21 mouse cellular contexts compared by ENCODE assay signal in the genomic region with DNA sequence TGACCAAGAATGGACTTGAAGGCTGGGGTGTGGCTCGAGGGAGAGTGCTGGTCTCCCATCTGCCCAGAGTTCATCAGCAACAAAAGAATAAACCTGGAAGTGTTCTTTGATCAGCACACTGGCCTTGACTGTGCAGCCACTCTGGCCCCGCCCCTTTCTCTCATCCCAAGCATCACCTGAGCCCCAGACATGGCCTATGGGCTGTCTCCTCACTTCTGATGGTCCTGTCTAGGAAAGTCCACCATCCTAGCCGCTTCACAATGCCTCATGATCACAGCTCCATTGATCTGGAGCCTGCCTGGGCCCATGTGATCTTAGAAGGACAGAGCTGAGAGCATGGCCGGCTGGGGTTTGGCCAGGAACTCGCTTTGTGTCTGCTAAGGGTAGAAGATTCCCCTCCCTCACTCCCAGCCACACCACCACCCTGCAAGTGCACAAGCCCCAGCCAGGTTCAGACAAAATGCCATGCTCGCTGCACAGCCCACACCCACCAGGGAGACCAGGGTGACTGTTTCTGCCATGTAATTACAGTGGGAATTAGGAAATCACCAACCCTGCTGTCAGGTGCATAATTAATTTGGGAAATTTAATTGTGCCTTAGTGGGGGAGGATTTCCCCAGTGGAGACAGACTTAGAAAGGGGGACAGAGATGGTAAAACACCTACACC. TPM values are rescaled to one million over a fixed set of nuclear protein-coding genes. Genes with fewer than 3 reads are reported as not detected.
DNase-seq lines count a peak whose midpoint lies in the region; ATAC-seq and TF ChIP-seq lines count a peak whose summit lies in the region.
"Had no signal": no experiment of that assay in that cellular context is flagged by ENCODE, and none has a peak within 500 bp of the region (broad histone marks: within the 10 kb centered on the region; RNA-seq: fewer than 3 reads in every experiment).

No protein-coding gene starts in this region.

- no peak overlapping the region for H3K27ac ChIP-seq in intestine, embryonic 14.5 days (ENCODE audit: low read depth)
- no peak overlapping the region for H3K27ac ChIP-seq in intestine, postnatal 0 days (ENCODE audit: low read depth, low read length)
- no peak overlapping the region for H3K27ac ChIP-seq in forebrain, embryonic 16.5 days (ENCODE audit: low read length)
- H3K27ac ChIP-seq in midbrain, embryonic 10.5 days (replicated peaks) = peak overlapping the region; percentile 67
- H3K27ac ChIP-seq: heart, embryonic 13.5 days; left cerebral cortex, adult 2 months; limb, embryonic 13.5 days; liver, embryonic 15.5 days had no signal

- no peak overlapping the region for H3K4me3 ChIP-seq in intestine, embryonic 14.5 days (ENCODE audit: low read depth, low read length)
- no peak overlapping the region for H3K4me3 ChIP-seq in intestine, postnatal 0 days (ENCODE audit: low read depth, low read length)
- no peak overlapping the region for H3K4me3 ChIP-seq in forebrain, embryonic 16.5 days (replicated peaks; ENCODE audit: low read length)
- no peak overlapping the region for H3K4me3 ChIP-seq in midbrain, embryonic 10.5 days
- no peak overlapping the region for H3K4me3 ChIP-seq in myocyte
- H3K4me3 ChIP-seq: heart, embryonic 13.5 days; left cerebral cortex, adult 2 months; limb, embryonic 13.5 days; liver, embryonic 15.5 days; megakaryocyte, embryonic 14.5 days had no signal

- TF ChIP-seq CTCF in intestine, postnatal 0 days (IDR thresholded peaks at IDR 0.05; ENCODE audit: low read depth) = no peak

- H3K27me3 ChIP-seq in intestine, embryonic 14.5 days (replicated peaks; ENCODE audit: control insufficient read depth, insufficient read depth, low read length) = no peaks in the 10 kb centered on the region
- H3K27me3 ChIP-seq in intestine, postnatal 0 days (replicated peaks; ENCODE audit: control insufficient read depth, insufficient read depth, low read length) = no peaks in the 10 kb centered on the region
- H3K27me3 ChIP-seq in forebrain, embryonic 16.5 days (replicated peaks; ENCODE audit: control insufficient read depth, insufficient read depth, low read length) = no peaks in the 10 kb centered on the region
- no peaks in the 10 kb centered on the region for H3K27me3 ChIP-seq in midbrain, embryonic 10.5 days (ENCODE audit: low read depth, poor library complexity, severe bottlenecking)
- H3K27me3 ChIP-seq in myocyte (ENCODE audit: control insufficient read depth, insufficient read depth, insufficient read length) = no peaks in the 10 kb centered on the region
- H3K27me3 ChIP-seq: limb, embryonic 13.5 days; liver, embryonic 15.5 days had no signal

- H3ac ChIP-seq in myocyte (ENCODE audit: control insufficient read depth, insufficient read length) = no peak overlapping the region

- H3K9me3 ChIP-seq in intestine, embryonic 14.5 days (ENCODE audit: control insufficient read depth, low read length) = no peaks in the 10 kb centered on the region
- H3K9me3 ChIP-seq in intestine, postnatal 0 days (ENCODE audit: control insufficient read depth) = no peaks in the 10 kb centered on the region
- H3K9me3 ChIP-seq in forebrain, embryonic 16.5 days (ENCODE audit: control insufficient read depth, low read length) = no peaks in the 10 kb centered on the region
- H3K9me3 ChIP-seq in midbrain, embryonic 10.5 days (replicated peaks) = no peaks in the 10 kb centered on the region
- H3K9me3 ChIP-seq: heart, embryonic 13.5 days; limb, embryonic 13.5 days; liver, embryonic 15.5 days; megakaryocyte, embryonic 14.5 days had no signal

- no peaks in the 10 kb centered on the region for H3K4me1 ChIP-seq in intestine, embryonic 14.5 days (replicated peaks; ENCODE audit: control insufficient read depth, insufficient read depth, low read length)
- H3K4me1 ChIP-seq in intestine, postnatal 0 days (replicated peaks; ENCODE audit: control insufficient read depth, insufficient read depth, low read length) = no peaks in the 10 kb centered on the region
- H3K4me1 ChIP-seq in forebrain, embryonic 16.5 days (replicated peaks; ENCODE audit: control insufficient read depth, insufficient read depth, low read length) = peaks cover 8% of the 10 kb centered on the region; the same call in 1 of the 2 replicates
- H3K4me1 ChIP-seq in midbrain, embryonic 10.5 days = peaks cover 27% of the 10 kb centered on the region
- H3K4me1 ChIP-seq: liver, embryonic 15.5 days; megakaryocyte, embryonic 14.5 days had no signal

- H3K36me3 ChIP-seq in intestine, embryonic 14.5 days (ENCODE audit: control insufficient read depth, insufficient read depth, low read length) = no peaks in the 10 kb centered on the region
- no peaks in the 10 kb centered on the region for H3K36me3 ChIP-seq in intestine, postnatal 0 days (ENCODE audit: control insufficient read depth, insufficient read depth)
- H3K36me3 ChIP-seq in forebrain, embryonic 16.5 days (ENCODE audit: control insufficient read depth, insufficient read depth) = no peaks in the 10 kb centered on the region
- no peaks in the 10 kb centered on the region for H3K36me3 ChIP-seq in midbrain, embryonic 10.5 days
- H3K36me3 ChIP-seq in myocyte (ENCODE audit: control insufficient read depth, insufficient read depth) = no peaks in the 10 kb centered on the region
- H3K36me3 ChIP-seq: heart, embryonic 13.5 days; limb, embryonic 13.5 days; liver, embryonic 15.5 days had no signal

- no peak for DNase-seq in intestine, embryonic 14.5 days (ENCODE audit: low spot score)
- no peak for DNase-seq in midbrain, embryonic 10.5 days (ENCODE audit: low spot score)
- no peak for DNase-seq in embryo, embryonic 10.5 days (ENCODE audit: low spot score)
- DNase-seq: cerebellum, adult 8-10 months; heart, adult 11 months; heart, postnatal 4 days; kidney, adult 18-20 months; kidney, postnatal 10 days; right cerebral cortex, postnatal 4 days had no signal

- no peak overlapping the region for H3K9ac ChIP-seq in intestine, embryonic 14.5 days (ENCODE audit: low read length)
- H3K9ac ChIP-seq in intestine, postnatal 0 days (ENCODE audit: low read depth, low read length) = no peak overlapping the region
- H3K9ac ChIP-seq in forebrain, embryonic 16.5 days (replicated peaks; ENCODE audit: low read depth, low read length) = no peak overlapping the region
- H3K9ac ChIP-seq: heart, embryonic 13.5 days; limb, embryonic 13.5 days; liver, embryonic 15.5 days had no signal

- no peak overlapping the region for H3K4me2 ChIP-seq in intestine, embryonic 14.5 days (ENCODE audit: low read length)
- no peak overlapping the region for H3K4me2 ChIP-seq in intestine, postnatal 0 days (replicated peaks; ENCODE audit: low read depth)
- no peak overlapping the region for H3K4me2 ChIP-seq in forebrain, embryonic 16.5 days (ENCODE audit: low read length)
- peak overlapping the region; percentile 41 for H3K4me2 ChIP-seq in myocyte (ENCODE audit: low read depth)
- H3K4me2 ChIP-seq: heart, embryonic 13.5 days; limb, embryonic 13.5 days; liver, embryonic 15.5 days had no signal

- ATAC-seq in intestine, embryonic 14.5 days (replicated peaks; ENCODE audit: low FRiP score, low TSS enrichment, low read depth) = peak; percentile 62; the same call in 1 of the 2 replicates
- no peak for ATAC-seq in intestine, postnatal 0 days
- peak; percentile 40; the same call in 1 of the 2 replicates for ATAC-seq in forebrain, embryonic 16.5 days
- ATAC-seq in megakaryocyte-erythroid progenitor cell, adult 5-6 weeks (replicated peaks; ENCODE audit: low FRiP score, low TSS enrichment, poor library complexity, severe bottlenecking) = no peak
- ATAC-seq: lung, postnatal 0 days had no signal

- 78% methylated on average over 6 of the region's 6 CpGs for WGBS in intestine, embryonic 14.5 days
- WGBS in intestine, postnatal 0 days = 63% methylated on average over 6 of the region's 6 CpGs
- 70% methylated on average over 6 of the region's 6 CpGs for WGBS in forebrain, embryonic 16.5 days
- 81% methylated on average over 6 of the region's 6 CpGs for WGBS in midbrain, embryonic 10.5 days

- TF ChIP-seq POLR2A in myocyte (IDR thresholded peaks at IDR 0.05; ENCODE audit: insufficient read length, low read depth) = no peak

- H3K79me2 ChIP-seq in myocyte (ENCODE audit: control insufficient read depth, insufficient read depth) = no peaks in the 10 kb centered on the region

TF ChIP-seq in myocyte, 11 proteins besides CTCF, POLR2A, EP300 and RAD21:
- TF ChIP-seq REST (IDR thresholded peaks at IDR 0.05; ENCODE audit: insufficient read depth, insufficient read length) = no peak
- no peak for TF ChIP-seq MYOG (IDR thresholded peaks at IDR 0.05; ENCODE audit: control insufficient read depth in 1 of 3, insufficient read depth in 1 of 3, insufficient read length in 2 of 3, low read depth in 2 of 3)
- TF ChIP-seq POLR2AphosphoS2 (IDR thresholded peaks at IDR 0.05; ENCODE audit: insufficient read length, low read depth) = no peak
- TF ChIP-seq SRF (IDR thresholded peaks at IDR 0.05; ENCODE audit: control insufficient read depth, insufficient read length, low read depth) = no peak
- TF ChIP-seq CEBPB (IDR thresholded peaks at IDR 0.05; ENCODE audit: insufficient read depth, poor library complexity, severe bottlenecking) = no peak
- no peak for TF ChIP-seq TCF3 (IDR thresholded peaks at IDR 0.05; ENCODE audit: insufficient read length, low read depth)
- no peak for TF ChIP-seq MYOD1 (IDR thresholded peaks at IDR 0.05; ENCODE audit: control insufficient read depth in 1 of 3, insufficient read length in 2 of 3, low read depth in 2 of 3)
- TF ChIP-seq E2F4 (IDR thresholded peaks at IDR 0.05; ENCODE audit: insufficient read depth) = no peak
- no peak for TF ChIP-seq MAX (IDR thresholded peaks at IDR 0.05; ENCODE audit: low read depth)
- TF ChIP-seq TCF12 (IDR thresholded peaks at IDR 0.05; ENCODE audit: insufficient read depth, poor library complexity, severe bottlenecking) = no peak
- no peak for TF ChIP-seq USF1 (IDR thresholded peaks at IDR 0.05; ENCODE audit: low read depth)

RNA-seq across cellular contexts. Expression of a gene that starts 37.3 kb away (rescaled TPM):
- polyA plus RNA-seq in intestine, embryonic 14.5 days (2014; fragmentation: Nextera tagmentation; extraction: Ambion mirVana) = 0.11 and 0.16 TPM in 2 replicates
- polyA plus RNA-seq in intestine, postnatal 0 days (2015; fragmentation: Nextera tagmentation; extraction: Ambion mirVana) = 0.39 and 2.2 TPM in 2 replicates
- polyA plus RNA-seq in forebrain, embryonic 16.5 days (2015; fragmentation: Nextera tagmentation; extraction: Ambion mirVana) = 0.08 TPM in 1 of 2 replicates, not detected in the other
- polyA plus RNA-seq in midbrain, embryonic 10.5 days (2016; fragmentation: Nextera tagmentation; extraction: Ambion mirVana) = not detected in 2 replicates
- polyA plus RNA-seq in myocyte (2012; fragmentation: generic; extraction: Trizol) = 0.05 TPM
- total RNA-seq in megakaryocyte-erythroid progenitor cell, adult 5-6 weeks (2014; fragmentation: Nextera tagmentation) = not detected in 2 replicates
- not detected in 2 replicates for total RNA-seq in megakaryocyte-erythroid progenitor cell, adult 5-6 weeks (2017)
- total RNA-seq: adrenal gland, postnatal 4 days; gastrocnemius, adult 8-10 months; heart, postnatal 4 days; left cerebral cortex, adult 2 months had no signal

Comparison
In these comparisons a context has a peak if more than half of its experiments do, and no peak if none do; other contexts are left out.
1. ATAC-seq: peak in intestine, embryonic 14.5 days (single experiment) and forebrain, embryonic 16.5 days (single experiment); none in intestine, postnatal 0 days (single experiment) and megakaryocyte-erythroid progenitor cell, adult 5-6 weeks (single experiment).